Mouse (Mus musculus): ENCODE measurements around the gene Foxo1. TPM values are rescaled to one million over a fixed set of nuclear protein-coding genes. Genes with fewer than 3 reads are reported as not detected.

The Foxo1 gene
- polyA plus RNA-seq, 1 experiment from 2014 or later: 1.1 TPM

GRCm38 (mm10) chr3:52376974-52377373, 108.8 kb downstream of the Foxo1 start:
- H3K27me3 ChIP-seq: no peaks in the 10 kb centered on the region
- no peak for DNase-seq
- no peak overlapping the region for H3K4me3 ChIP-seq (replicated peaks)
- WGBS (ENCODE audit: insufficient replicate concordance): 66% methylated on average over 5 of the region's 5 CpGs
- H3K36me3 ChIP-seq: no peaks in the 10 kb centered on the region
- H3K9ac ChIP-seq: no peak overlapping the region
- ATAC-seq (ENCODE audit: low read depth): no peak
- H3K27ac ChIP-seq: no peak overlapping the region
- H3K4me2 ChIP-seq: no peak overlapping the region
- no peaks in the 10 kb centered on the region for H3K9me3 ChIP-seq (replicated peaks)
- no peaks in the 10 kb centered on the region for H3K4me1 ChIP-seq (replicated peaks)

GRCm38 (mm10) chr3:52383351-52383750, 115.2 kb downstream of the Foxo1 start:
- Histone ChIP-seq H3K27me3 (no peaks in the 10 kb centered on the region), H3K4me3 (replicated peaks) (no peak overlapping the region), H3K9ac (no peak overlapping the region), H3K36me3 (no peaks in the 10 kb centered on the region), H3K27ac (no peak overlapping the region), H3K9me3 (replicated peaks) (no peaks in the 10 kb centered on the region), H3K4me2 (no peak overlapping the region), H3K4me1 (replicated peaks) (no peaks in the 10 kb centered on the region)
- ATAC-seq (ENCODE audit: low read depth): no peak
- 59% methylated on average over 7 of the region's 7 CpGs for WGBS (ENCODE audit: insufficient replicate concordance)
- DNase-seq: no peak

- Histone ChIP-seq H3K36me3 (no peaks in the 10 kb centered on the region), H3K9ac (no peak overlapping the region), H3K9me3 (replicated peaks) (no peaks in the 10 kb centered on the region), H3K4me1 (replicated peaks) (no peaks in the 10 kb centered on the region), H3K27me3 (no peaks in the 10 kb centered on the region), H3K4me3 (replicated peaks) (no peak overlapping the region), H3K27ac (no peak overlapping the region), H3K4me2 (no peak overlapping the region)
- ATAC-seq (ENCODE audit: low read depth): no peak
- 45% methylated on average over 8 of the region's 8 CpGs for WGBS (ENCODE audit: insufficient replicate concordance)
- no peak for DNase-seq
These were observed 118.2 kb downstream of the Foxo1 start for GRCm38 (mm10) chr3:52386343-52386742.

GRCm38 (mm10) chr3:52390321-52390720, 122.2 kb downstream of the Foxo1 start:
- Histone ChIP-seq H3K9me3 (replicated peaks) (no peaks in the 10 kb centered on the region), H3K4me3 (replicated peaks) (no peak overlapping the region), H3K27ac (no peak overlapping the region), H3K36me3 (no peaks in the 10 kb centered on the region), H3K9ac (no peak overlapping the region), H3K27me3 (no peaks in the 10 kb centered on the region), H3K4me2 (no peak overlapping the region), H3K4me1 (replicated peaks) (no peaks in the 10 kb centered on the region)
- 41% methylated on average over 7 of the region's 7 CpGs for WGBS (ENCODE audit: insufficient replicate concordance)
- ATAC-seq (ENCODE audit: low read depth) (no peak), DNase-seq (no peak)

- WGBS (ENCODE audit: insufficient replicate concordance): 40% methylated on average over 17 of the region's 17 CpGs
- Histone ChIP-seq H3K4me1 (replicated peaks) (no peaks in the 10 kb centered on the region), H3K27me3 (no peaks in the 10 kb centered on the region), H3K4me3 (replicated peaks) (no peak overlapping the region), H3K9ac (no peak overlapping the region), H3K4me2 (no peak overlapping the region), H3K9me3 (replicated peaks) (no peaks in the 10 kb centered on the region), H3K36me3 (no peaks in the 10 kb centered on the region), H3K27ac (no peak overlapping the region)
- ATAC-seq (ENCODE audit: low read depth): no peak
- DNase-seq: no peak
These were observed 122.9 kb downstream of the Foxo1 start for GRCm38 (mm10) chr3:52390766-52391665.

GRCm38 (mm10) chr3:52391897-52392296, 123.8 kb downstream of the Foxo1 start:
- no peak overlapping the region for H3K27ac ChIP-seq
- H3K9me3 ChIP-seq (replicated peaks): no peaks in the 10 kb centered on the region
- no peak overlapping the region for H3K4me3 ChIP-seq (replicated peaks)
- ATAC-seq (ENCODE audit: low read depth) (no peak), DNase-seq (no peak)
- H3K4me1 ChIP-seq (replicated peaks): 0 out of 2 replicates have a peak, but pooled peaks cover under 1% of the 10 kb centered on the region
- H3K4me2 ChIP-seq: no peak overlapping the region
- WGBS (ENCODE audit: insufficient replicate concordance): 64% methylated on average over 6 of the region's 6 CpGs
- no peak overlapping the region for H3K9ac ChIP-seq
- no peaks in the 10 kb centered on the region for H3K27me3 ChIP-seq
- no peaks in the 10 kb centered on the region for H3K36me3 ChIP-seq

- Histone ChIP-seq H3K4me3 (replicated peaks) (no peak overlapping the region), H3K9ac (no peak overlapping the region), H3K4me2 (no peak overlapping the region), H3K9me3 (replicated peaks) (no peaks in the 10 kb centered on the region), H3K27ac (no peak overlapping the region), H3K4me1 (replicated peaks) (0 out of 2 replicates have a peak, but pooled peaks cover 3% of the 10 kb centered on the region), H3K36me3 (no peaks in the 10 kb centered on the region), H3K27me3 (no peaks in the 10 kb centered on the region)
- ATAC-seq (ENCODE audit: low read depth): no peak
- 38% methylated on average over 2 of the region's 2 CpGs for WGBS (ENCODE audit: insufficient replicate concordance)
- no peak for DNase-seq
These were observed 124.4 kb downstream of the Foxo1 start for GRCm38 (mm10) chr3:52392521-52392920.

GRCm38 (mm10) chr3:52393171-52393570, 125.0 kb downstream of the Foxo1 start:
- H3K9me3 ChIP-seq (replicated peaks): no peaks in the 10 kb centered on the region
- no peak overlapping the region for H3K4me2 ChIP-seq
- WGBS (ENCODE audit: insufficient replicate concordance): 59% methylated on average over 10 of the region's 10 CpGs
- H3K36me3 ChIP-seq: no peaks in the 10 kb centered on the region
- DNase-seq: no peak
- no peak for ATAC-seq (ENCODE audit: low read depth)
- H3K27ac ChIP-seq: no peak overlapping the region
- H3K9ac ChIP-seq: no peak overlapping the region
- H3K4me1 ChIP-seq (replicated peaks): 0 out of 2 replicates have a peak, but pooled peaks cover 4% of the 10 kb centered on the region
- H3K27me3 ChIP-seq: no peaks in the 10 kb centered on the region
- no peak overlapping the region for H3K4me3 ChIP-seq (replicated peaks)

- H3K9me3 ChIP-seq (replicated peaks): no peaks in the 10 kb centered on the region
- H3K4me3 ChIP-seq (replicated peaks): no peak overlapping the region
- peaks cover 10% of the 10 kb centered on the region for H3K27me3 ChIP-seq
- H3K27ac ChIP-seq: no peak overlapping the region
- H3K36me3 ChIP-seq: no peaks in the 10 kb centered on the region
- 69% methylated on average over 13 of the region's 13 CpGs for WGBS (ENCODE audit: insufficient replicate concordance)
- no peak overlapping the region for H3K4me2 ChIP-seq
- H3K4me1 ChIP-seq (replicated peaks): peaks cover 12% of the 10 kb centered on the region
- no peak overlapping the region for H3K9ac ChIP-seq
- ATAC-seq (ENCODE audit: low read depth) (no peak), DNase-seq (no peak)
These were observed 128.1 kb downstream of the Foxo1 start for GRCm38 (mm10) chr3:52396121-52396731.

- DNase-seq (no peak), ATAC-seq (ENCODE audit: low read depth) (no peak)
- H3K9ac ChIP-seq: no peak overlapping the region
- peaks cover 16% of the 10 kb centered on the region for H3K27me3 ChIP-seq
- no peaks in the 10 kb centered on the region for H3K9me3 ChIP-seq (replicated peaks)
- no peak overlapping the region for H3K4me2 ChIP-seq
- WGBS (ENCODE audit: insufficient replicate concordance): 57% methylated on average over 10 of the region's 10 CpGs
- no peaks in the 10 kb centered on the region for H3K36me3 ChIP-seq
- peaks cover 12% of the 10 kb centered on the region for H3K4me1 ChIP-seq (replicated peaks)
- no peak overlapping the region for H3K27ac ChIP-seq
- no peak overlapping the region for H3K4me3 ChIP-seq (replicated peaks)
These were observed 128.9 kb downstream of the Foxo1 start for GRCm38 (mm10) chr3:52396951-52397615.

- 63% methylated on average over 8 of the region's 8 CpGs for WGBS (ENCODE audit: insufficient replicate concordance)
- Histone ChIP-seq H3K36me3 (no peaks in the 10 kb centered on the region), H3K4me3 (replicated peaks) (no peak overlapping the region), H3K27ac (no peak overlapping the region), H3K4me1 (replicated peaks) (peaks cover 12% of the 10 kb centered on the region), H3K27me3 (peaks cover 17% of the 10 kb centered on the region), H3K4me2 (no peak overlapping the region), H3K9ac (no peak overlapping the region), H3K9me3 (replicated peaks) (no peaks in the 10 kb centered on the region)
- DNase-seq (no peak), ATAC-seq (ENCODE audit: low read depth) (no peak)
These were observed 129.8 kb downstream of the Foxo1 start for GRCm38 (mm10) chr3:52397961-52398360.

Data from liver, embryonic 13.5 days (tissue).